Mouse (Mus musculus) R1 (cell line): ENCODE data around the gene Lcn5.

Experiments
- DNase-seq: peaks from one replicate; pipeline ENCODE4 v3.0.0-alpha.2; 2018; ENCODE audit warnings: low read depth, low spot score

The Lcn5 gene

GRCm38 (mm10) chr2:25657652-25658051, at the start of gene Lcn5:
Gene Lcn5 (plus strand): TSS chr2:25657952.
- DNase-seq, result no peak

DNA sequence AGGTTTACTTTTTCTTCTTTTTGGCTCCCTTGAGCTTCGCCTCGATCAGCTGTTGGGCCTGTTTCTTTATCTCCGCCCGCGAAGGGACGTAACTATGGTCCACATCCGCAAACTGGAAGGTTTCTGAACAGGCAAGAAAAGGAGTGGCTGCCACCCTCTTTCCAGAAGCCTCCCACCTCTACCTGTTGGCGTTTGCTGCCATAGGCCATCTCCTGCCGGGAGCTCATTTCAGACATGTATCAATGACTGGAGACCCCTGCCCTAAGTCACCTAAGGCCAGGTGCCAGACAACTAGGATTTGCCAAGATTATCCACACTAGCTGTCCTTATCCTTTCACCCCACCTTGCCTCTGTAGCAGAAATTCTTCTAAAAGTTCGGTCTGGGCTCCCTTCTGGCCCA, 49.1 kb upstream of the Lcn5 start:
- DNase-seq, result no peak

- peak; percentile 21 for DNase-seq
Measured at GRCm38 (mm10) chr2:25616398-25616797, 41.4 kb upstream of the Lcn5 start.

DNA sequence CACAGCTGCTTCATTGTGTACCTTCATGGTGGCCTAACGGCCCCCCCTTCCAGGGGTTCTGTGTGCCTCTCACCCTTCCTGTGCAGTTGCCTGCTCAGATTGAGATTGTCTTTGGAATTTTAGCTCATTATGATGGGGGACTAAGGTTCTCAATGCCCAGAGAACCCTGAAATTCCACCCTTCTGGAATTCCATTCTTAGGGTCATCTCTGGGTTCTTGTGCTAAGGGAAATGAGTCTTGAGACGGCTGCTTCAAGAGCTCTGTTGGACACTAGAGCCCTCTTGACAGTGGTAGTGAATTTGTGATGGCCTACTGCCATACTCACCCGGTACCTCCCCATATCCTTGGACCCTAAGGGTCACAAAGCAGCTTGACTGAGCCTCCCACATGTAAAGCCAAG, 40.2 kb upstream of the Lcn5 start, which contains the start of gene Ccdc183:
Ccdc183 (minus strand) TSS at position 101 of the 400 bp plus-strand sequence.
- no peak for DNase-seq

- no peak for DNase-seq
Measured at GRCm38 (mm10) chr2:25620386-25620785, 37.4 kb upstream of the Lcn5 start.

DNA sequence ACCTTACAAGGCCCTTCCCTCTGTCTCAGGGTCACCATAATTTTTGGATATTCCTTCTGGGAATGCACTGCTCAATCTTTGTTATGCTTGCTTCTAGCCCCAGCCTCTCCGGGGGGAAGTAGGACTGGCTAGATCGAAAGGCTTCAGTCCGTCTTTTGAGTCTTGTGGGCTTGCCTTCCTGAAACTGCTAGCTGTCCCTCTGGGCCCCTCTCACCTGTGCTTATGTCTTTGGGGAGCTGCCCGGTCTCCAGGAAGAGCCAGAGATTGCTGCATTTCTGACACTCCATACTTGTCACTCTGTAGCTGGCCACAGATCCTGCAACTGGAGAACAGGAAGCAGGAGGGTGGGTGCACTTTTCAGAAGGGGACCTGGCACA, 36.9 kb upstream of the Lcn5 start:
- DNase-seq, result no peak

DNA sequence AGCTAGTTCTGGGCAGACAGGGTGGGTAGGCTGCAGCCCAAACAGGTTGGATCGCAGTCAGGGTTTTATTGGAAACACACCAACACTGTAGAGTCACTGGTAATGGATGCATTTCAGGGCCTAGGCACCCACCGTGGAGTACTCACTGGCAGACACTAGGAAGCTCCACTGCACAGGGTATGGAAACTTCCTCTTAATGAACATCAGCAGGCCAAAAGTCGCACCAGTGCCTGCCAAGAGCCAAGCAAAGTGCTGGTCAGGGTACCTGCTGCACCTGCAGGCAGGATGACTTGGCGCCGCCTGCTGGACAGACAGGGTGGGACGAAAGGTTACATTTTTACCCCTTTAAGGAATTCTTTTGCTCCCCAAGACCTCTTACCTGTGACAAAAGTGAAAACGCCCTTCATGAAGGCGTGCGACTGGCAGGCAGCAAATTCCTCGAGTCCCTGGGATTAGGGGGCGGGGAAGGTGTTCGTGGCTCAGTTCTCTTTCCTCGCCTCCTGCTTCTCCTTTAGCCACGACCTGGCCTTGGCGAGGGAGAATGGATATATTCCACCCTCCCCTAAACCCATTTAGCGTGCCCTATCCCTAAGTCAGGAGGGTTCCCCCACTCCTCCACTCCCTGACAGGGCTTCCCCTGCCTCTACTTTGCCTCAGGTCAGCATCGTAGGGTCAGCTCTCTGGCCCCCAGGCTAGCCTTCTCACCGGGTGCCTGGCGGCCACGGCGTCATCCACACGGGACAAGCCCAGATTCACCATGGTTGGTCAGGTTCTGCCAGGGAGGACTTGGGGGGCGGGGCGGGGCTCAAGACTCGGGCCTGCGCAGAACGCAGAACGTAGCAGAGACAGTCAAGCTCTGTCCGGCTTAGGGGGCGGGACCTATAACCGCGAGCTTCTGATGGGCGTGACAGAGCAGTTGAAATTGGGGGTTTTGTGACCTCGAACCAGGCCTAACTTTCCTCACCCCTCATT, 36.2 kb upstream of the Lcn5 start, which contains the start of gene Tmem141:
Tmem141 (minus strand) TSS at position 777 of the 972 bp plus-strand sequence.
- peak; percentile 92 for DNase-seq

DNA sequence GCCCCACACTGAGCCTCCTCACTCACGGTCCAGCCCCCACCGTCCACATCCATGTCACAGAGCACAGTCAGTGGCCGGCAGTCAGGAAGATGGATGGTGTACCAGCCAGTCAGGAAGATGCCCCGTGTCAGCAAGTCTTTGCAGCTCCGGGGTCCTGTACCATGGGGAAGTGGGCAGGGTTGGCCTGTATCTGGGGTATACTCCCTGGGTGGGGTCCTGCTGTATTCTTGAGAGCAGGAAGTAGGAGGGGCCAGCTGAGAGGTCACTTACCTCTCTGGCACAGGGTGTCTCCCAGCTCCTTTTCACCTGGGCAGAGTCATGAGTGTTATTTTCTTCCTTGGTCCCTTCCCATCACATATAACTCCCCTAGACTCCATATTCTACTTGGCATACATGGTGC, 31.8 kb upstream of the Lcn5 start:
- DNase-seq, result no peak

DNA sequence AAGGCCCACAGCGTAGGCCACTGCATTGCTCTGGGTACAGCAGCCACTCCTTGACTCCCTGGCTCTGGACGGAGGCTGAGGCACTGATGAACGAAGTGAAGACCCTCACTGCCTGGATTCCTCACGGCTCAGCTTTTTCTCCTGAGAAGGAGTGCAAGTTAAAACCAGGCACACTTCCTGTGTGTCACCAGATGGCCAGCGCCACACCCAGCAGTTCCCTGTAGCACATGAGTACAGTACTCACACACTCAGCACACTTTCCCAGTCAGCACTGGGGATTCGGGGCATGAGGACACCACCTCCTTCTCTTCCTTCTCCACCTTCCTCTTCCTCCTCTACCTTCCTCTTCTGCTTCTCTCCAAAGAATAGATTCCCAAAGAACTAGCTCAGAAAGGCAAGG, 29.9 kb upstream of the Lcn5 start, which contains the start of gene Fcna:
Fcna (minus strand) TSS at position 220 of the 400 bp plus-strand sequence.
- DNase-seq, result no peak

DNA sequence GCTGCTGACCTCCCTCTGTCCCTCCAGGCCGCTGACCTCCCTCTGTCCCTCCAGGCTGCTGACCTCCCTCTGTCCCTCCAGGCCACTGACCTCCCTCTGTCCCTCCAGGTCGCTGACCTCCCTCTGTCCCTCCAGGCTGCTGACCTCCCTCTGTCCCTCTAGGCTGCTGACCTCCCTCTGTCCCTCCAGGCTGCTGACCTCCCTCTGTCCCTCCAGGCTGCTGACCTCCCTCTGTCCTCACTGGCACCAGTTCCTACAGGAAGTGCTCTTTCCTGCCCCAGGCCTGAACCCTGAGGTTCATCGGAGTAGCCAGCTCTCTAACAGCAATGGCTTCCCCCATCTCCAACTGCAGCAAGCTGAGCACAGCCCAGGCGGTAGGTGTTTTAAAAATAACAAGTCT, 29.0 kb upstream of the Lcn5 start:
- no peak for DNase-seq

DNA sequence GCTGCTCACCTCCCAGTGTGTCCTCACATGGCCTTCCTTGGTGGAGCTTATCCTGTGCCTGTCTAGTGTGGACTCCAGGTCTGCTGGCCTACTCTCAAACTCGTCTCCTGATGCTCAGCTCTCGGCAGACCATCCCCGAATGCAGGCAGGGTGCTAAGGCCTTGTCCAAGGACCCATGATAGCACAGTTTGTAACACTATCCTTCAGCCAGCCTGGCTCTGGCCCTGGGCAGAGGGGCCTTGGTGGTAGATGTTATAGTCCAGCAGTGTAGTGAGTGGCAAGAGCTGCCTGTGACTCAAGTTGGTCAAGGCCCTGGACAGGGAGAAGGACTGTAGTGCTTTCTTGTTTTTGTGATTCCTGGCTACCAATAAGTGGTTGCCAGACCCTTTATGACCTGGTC, 24.1 kb upstream of the Lcn5 start:
- DNase-seq, result no peak

DNA sequence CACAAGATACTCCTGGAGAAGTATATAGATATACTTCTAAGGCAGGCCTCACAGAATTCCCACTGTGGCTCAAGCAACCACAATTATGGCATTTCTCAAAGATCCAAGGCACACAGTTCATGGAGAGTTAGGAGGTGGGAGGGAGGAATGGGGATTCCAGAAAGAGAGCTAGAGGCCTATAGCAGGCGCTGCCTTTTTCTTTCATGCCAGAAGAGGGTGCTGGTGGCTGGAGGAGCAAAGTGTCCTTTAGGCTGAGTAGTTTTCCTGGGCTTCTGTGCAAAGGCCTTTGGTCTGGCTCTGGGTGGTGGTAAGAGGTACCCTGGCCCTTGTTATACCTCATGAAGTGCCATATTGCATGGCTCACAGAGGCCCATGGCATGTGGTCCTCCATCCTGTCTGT, 23.7 kb upstream of the Lcn5 start:
- no peak for DNase-seq

DNA sequence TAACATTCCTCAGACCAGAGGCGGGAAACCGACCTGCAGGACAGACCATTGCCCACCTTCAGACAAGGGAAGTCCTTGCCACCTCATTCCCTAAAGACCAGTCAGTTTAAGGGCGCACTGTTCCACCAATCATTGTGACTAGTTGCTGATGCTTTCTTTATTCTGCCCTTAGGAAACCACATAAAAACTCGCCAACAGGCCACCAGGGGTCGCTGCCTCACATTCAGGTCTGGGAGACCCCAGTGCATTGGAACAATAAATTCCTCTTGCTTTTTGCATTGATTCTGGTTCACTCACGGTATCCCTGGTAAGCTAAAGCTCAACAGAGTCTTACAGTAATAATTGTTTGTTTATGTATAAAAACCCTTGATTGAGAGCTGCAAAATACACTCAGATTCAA, 17.9 kb upstream of the Lcn5 start:
- DNase-seq, result peak; percentile 61

- DNase-seq, result no peak
Measured at GRCm38 (mm10) chr2:25652902-25653301, 4.8 kb upstream of the Lcn5 start, which contains the start of gene Lcn8. Gene Lcn8 (plus strand): TSS chr2:25653120.

DNA sequence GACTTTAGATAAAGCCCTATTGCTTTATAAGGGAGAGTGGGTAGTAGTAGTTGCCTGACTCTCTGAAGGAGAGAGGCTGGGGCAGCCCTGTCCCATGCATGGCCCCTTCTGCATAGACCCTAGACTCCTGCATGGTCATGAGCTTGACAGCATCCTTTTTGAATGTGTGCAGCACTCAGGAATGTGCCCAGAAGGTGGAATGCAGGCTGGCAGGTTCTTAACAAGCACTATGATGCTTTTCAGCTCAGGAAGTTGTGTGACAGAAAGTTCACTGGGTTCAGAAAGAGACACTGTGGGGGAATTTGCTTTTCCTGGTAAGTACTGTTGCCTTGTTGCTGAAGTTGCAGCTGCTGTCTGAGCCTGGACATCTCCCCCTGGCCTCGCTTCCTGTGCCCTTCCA, 3.2 kb upstream of the Lcn5 start:
- no peak for DNase-seq

GRCm38 (mm10) chr2:25656691-25657090, 1.1 kb upstream of the Lcn5 start:
- no peak for DNase-seq

DNA sequence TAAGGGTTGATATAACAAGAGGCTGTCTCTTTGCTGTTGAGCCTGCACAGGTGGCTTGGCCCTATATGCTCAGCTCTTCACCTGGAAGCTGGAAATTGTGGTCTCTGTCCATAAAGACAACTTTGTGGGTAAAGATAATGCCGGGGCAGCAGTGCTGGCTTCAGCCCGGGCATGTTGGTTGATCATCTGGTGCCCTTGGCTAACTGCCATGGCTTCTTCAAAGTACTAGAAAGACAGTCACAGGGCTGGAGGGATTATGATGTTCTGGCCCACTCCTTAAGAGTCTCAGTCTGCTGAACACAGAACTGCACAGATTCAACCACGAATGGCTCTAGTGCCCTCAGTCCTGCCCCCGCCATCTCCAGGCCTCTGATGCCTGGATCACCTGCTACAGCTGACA, 506 bp upstream of the Lcn5 start:
- no peak for DNase-seq

DNA sequence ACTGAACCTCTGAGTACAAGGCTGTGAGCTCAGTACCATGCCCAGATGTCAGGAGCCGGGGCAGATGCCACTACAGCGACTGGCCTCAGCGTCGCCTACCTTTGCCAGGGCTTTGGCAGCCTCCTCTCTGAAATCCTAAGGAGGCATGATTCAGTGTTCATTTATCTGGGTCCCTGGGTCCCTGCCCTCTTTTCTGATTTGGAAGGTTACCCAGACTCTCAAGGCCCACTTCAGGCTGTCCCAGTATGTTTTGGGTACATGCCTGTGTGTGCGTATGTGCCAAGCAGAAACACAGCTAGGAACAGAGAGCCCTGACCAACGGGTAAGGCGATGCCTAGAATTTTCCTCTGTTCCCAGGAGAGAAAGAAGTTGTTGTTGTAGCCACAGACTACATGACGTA, 2.5 kb downstream of the Lcn5 start:
- no peak for DNase-seq

- no peak for DNase-seq
Measured at GRCm38 (mm10) chr2:25661245-25661970, 3.7 kb downstream of the Lcn5 start.

DNA sequence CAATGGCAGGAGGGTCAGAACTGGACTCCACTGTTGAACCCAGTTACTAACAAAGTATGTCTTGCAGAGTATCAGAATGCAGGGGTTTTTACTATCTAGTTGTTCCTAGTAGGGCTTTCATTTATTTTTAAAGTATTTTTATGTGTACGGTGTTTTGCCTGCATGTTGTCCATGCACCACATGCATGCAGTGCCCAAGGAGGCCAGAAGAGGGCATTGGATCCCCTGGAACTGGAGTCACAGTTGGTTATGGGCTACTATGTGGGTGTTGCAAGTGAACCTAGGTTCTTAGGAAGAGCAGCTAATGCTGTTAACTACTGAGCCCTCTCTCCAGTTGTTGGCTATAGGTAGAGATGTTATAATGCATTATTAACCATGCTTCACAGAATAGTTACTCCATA, 5.8 kb downstream of the Lcn5 start:
- DNase-seq, result peak; percentile 45

GRCm38 (mm10) chr2:25664125-25664524, 6.4 kb downstream of the Lcn5 start:
- no peak for DNase-seq

- no peak for DNase-seq
Measured at GRCm38 (mm10) chr2:25666516-25666915, 8.8 kb downstream of the Lcn5 start.
